ENCODE assay signal across 16 mouse cellular contexts in genomic region chr11:98392034-98392433, GRCm38 (mm10). TPM values are rescaled to one million over a fixed set of nuclear protein-coding genes. Genes with fewer than 3 reads are reported as not detected.
DNase-seq lines count a peak whose midpoint lies in the region; ATAC-seq lines count a peak whose summit lies in the region.
"Had no signal": no experiment of that assay in that cellular context is flagged by ENCODE, and none has a peak within 500 bp of the region (broad histone marks: within the 10 kb centered on the region; RNA-seq: fewer than 3 reads in every experiment).

No protein-coding gene starts in this region.

- H3K4me3 ChIP-seq in heart, embryonic 13.5 days: no peak overlapping the region
- H3K4me3 ChIP-seq in liver, embryonic 13.5 days (replicated peaks): no peak overlapping the region
- no peak overlapping the region for H3K4me3 ChIP-seq in liver, embryonic 11.5 days (ENCODE audit: low read depth, low read length)
- no peak overlapping the region for H3K4me3 ChIP-seq in embryonic facial prominence, embryonic 15.5 days (replicated peaks)
- H3K4me3 ChIP-seq in stomach, embryonic 14.5 days (ENCODE audit: low read depth, low read length): no peak overlapping the region
- H3K4me3 ChIP-seq: neural tube, embryonic 15.5 days had no signal

- intact Hi-C loops in heart, postnatal 10 days (cut with DNase I): no loop called here

- 16% methylated on average over 8 of the region's 8 CpGs for WGBS in heart, embryonic 13.5 days
- 31% methylated on average over 8 of the region's 8 CpGs for WGBS in liver, embryonic 13.5 days (ENCODE audit: insufficient replicate concordance)
- WGBS in liver, embryonic 11.5 days: 35% methylated on average over 7 of the region's 8 CpGs
- WGBS in embryonic facial prominence, embryonic 15.5 days: 12% methylated on average over 8 of the region's 8 CpGs
- WGBS in stomach, embryonic 14.5 days: 9% methylated on average over 8 of the region's 8 CpGs

- no peak for DNase-seq in heart, postnatal 10 days
- DNase-seq in liver, embryonic 13.5 days: no peak
- no peak for DNase-seq in liver, embryonic 11.5 days (ENCODE audit: low spot score)
- no peak for DNase-seq in frontal cortex, postnatal 10 days (ENCODE audit: low spot score in 2 of 2)
- DNase-seq in thymus, postnatal 10 days (ENCODE audit: low spot score in 2 of 2): no peak
- DNase-seq: cerebellum, adult 11-12 months; kidney, adult 8-10 months; left cerebral cortex, postnatal 4 days had no signal

- H3K4me1 ChIP-seq in heart, embryonic 13.5 days: peaks cover 84% of the 10 kb centered on the region
- peaks cover 50% of the 10 kb centered on the region for H3K4me1 ChIP-seq in liver, embryonic 13.5 days (replicated peaks)
- H3K4me1 ChIP-seq in liver, embryonic 11.5 days (replicated peaks; ENCODE audit: control insufficient read depth, insufficient read depth, low read length): peaks cover 37% of the 10 kb centered on the region
- H3K4me1 ChIP-seq in embryonic facial prominence, embryonic 15.5 days: peaks cover 48% of the 10 kb centered on the region
- peaks cover 22% of the 10 kb centered on the region; the same call in 1 of the 2 replicates for H3K4me1 ChIP-seq in stomach, embryonic 14.5 days (ENCODE audit: control insufficient read depth, insufficient read depth, low read length)

- peaks cover 34% of the 10 kb centered on the region for H3K27me3 ChIP-seq in heart, embryonic 13.5 days (replicated peaks)
- peaks cover 33% of the 10 kb centered on the region for H3K27me3 ChIP-seq in liver, embryonic 13.5 days
- H3K27me3 ChIP-seq in liver, embryonic 11.5 days (replicated peaks; ENCODE audit: control insufficient read depth, insufficient read depth, low read length): peaks cover 31% of the 10 kb centered on the region
- H3K27me3 ChIP-seq in embryonic facial prominence, embryonic 15.5 days: peaks cover 14% of the 10 kb centered on the region
- peaks cover 4% of the 10 kb centered on the region; the same call in 1 of the 2 replicates for H3K27me3 ChIP-seq in stomach, embryonic 14.5 days (ENCODE audit: control insufficient read depth, insufficient read depth, low read length)

- H3K4me2 ChIP-seq in heart, embryonic 13.5 days: no peak overlapping the region
- H3K4me2 ChIP-seq in liver, embryonic 13.5 days: peak overlapping the region; percentile 57; the same call in 1 of the 2 replicates
- H3K4me2 ChIP-seq in liver, embryonic 11.5 days: no peak overlapping the region
- peak overlapping the region; percentile 8; the same call in 1 of the 2 replicates for H3K4me2 ChIP-seq in embryonic facial prominence, embryonic 15.5 days (replicated peaks)
- no peak overlapping the region for H3K4me2 ChIP-seq in stomach, embryonic 14.5 days (replicated peaks; ENCODE audit: low read depth, low read length)
- H3K4me2 ChIP-seq: neural tube, embryonic 15.5 days had no signal

- peaks cover 5% of the 10 kb centered on the region; the same call in 1 of the 2 replicates for H3K36me3 ChIP-seq in heart, embryonic 13.5 days
- H3K36me3 ChIP-seq in liver, embryonic 13.5 days: no peaks in the 10 kb centered on the region
- H3K36me3 ChIP-seq in liver, embryonic 11.5 days (ENCODE audit: control insufficient read depth, insufficient read depth, low read length): no peaks in the 10 kb centered on the region
- no peaks in the 10 kb centered on the region for H3K36me3 ChIP-seq in embryonic facial prominence, embryonic 15.5 days
- H3K36me3 ChIP-seq in stomach, embryonic 14.5 days (ENCODE audit: control insufficient read depth, insufficient read depth, low read length): no peaks in the 10 kb centered on the region
- H3K36me3 ChIP-seq: neural tube, embryonic 15.5 days had no signal

- no peaks in the 10 kb centered on the region for H3K9me3 ChIP-seq in heart, embryonic 13.5 days
- no peaks in the 10 kb centered on the region for H3K9me3 ChIP-seq in liver, embryonic 13.5 days (replicated peaks)
- H3K9me3 ChIP-seq in liver, embryonic 11.5 days (ENCODE audit: control insufficient read depth, low read length): no peaks in the 10 kb centered on the region
- no peaks in the 10 kb centered on the region for H3K9me3 ChIP-seq in embryonic facial prominence, embryonic 15.5 days (replicated peaks)
- H3K9me3 ChIP-seq in stomach, embryonic 14.5 days (ENCODE audit: control insufficient read depth, low read depth, low read length): no peaks in the 10 kb centered on the region
- H3K9me3 ChIP-seq: neural tube, embryonic 15.5 days had no signal

- H3K27ac ChIP-seq in heart, embryonic 13.5 days (replicated peaks): peak overlapping the region; percentile 99
- peak overlapping the region; percentile 80; the same call in 1 of the 2 replicates for H3K27ac ChIP-seq in liver, embryonic 13.5 days
- H3K27ac ChIP-seq in liver, embryonic 11.5 days (ENCODE audit: low read depth, low read length): no peak overlapping the region
- peak overlapping the region; percentile 88 for H3K27ac ChIP-seq in embryonic facial prominence, embryonic 15.5 days (replicated peaks)
- H3K27ac ChIP-seq in stomach, embryonic 14.5 days (ENCODE audit: low read length): peak overlapping the region; percentile 77
- H3K27ac ChIP-seq: neural tube, embryonic 15.5 days had no signal

- H3K9ac ChIP-seq in heart, embryonic 13.5 days: peak overlapping the region; percentile 73
- H3K9ac ChIP-seq in liver, embryonic 13.5 days: peak overlapping the region; percentile 39; the same call in 1 of the 2 replicates
- H3K9ac ChIP-seq in liver, embryonic 11.5 days (ENCODE audit: low read depth, low read length): no peak overlapping the region
- no peak overlapping the region for H3K9ac ChIP-seq in embryonic facial prominence, embryonic 15.5 days
- no peak overlapping the region for H3K9ac ChIP-seq in stomach, embryonic 14.5 days (replicated peaks; ENCODE audit: low read depth, low read length)
- H3K9ac ChIP-seq: neural tube, embryonic 15.5 days had no signal

- no peak for ATAC-seq in heart, embryonic 13.5 days (ENCODE audit: extremely low read depth, insufficient number of reproducible peaks, low FRiP score, low TSS enrichment)
- no peak for ATAC-seq in liver, embryonic 13.5 days (ENCODE audit: low read depth)
- no peak for ATAC-seq in liver, embryonic 11.5 days (replicated peaks; ENCODE audit: low FRiP score)
- ATAC-seq in embryonic facial prominence, embryonic 15.5 days (ENCODE audit: insufficient number of reproducible peaks, low FRiP score, low TSS enrichment, low read depth): peak; percentile 39
- ATAC-seq in stomach, embryonic 14.5 days (ENCODE audit: insufficient number of reproducible peaks, insufficient read depth, low FRiP score, low read depth): 0 out of 2 replicates have a peak, but pooled peaks have one; percentile 8

RNA-seq across cellular contexts. Expression of gene Pnmt, which starts 5.8 kb away (rescaled TPM):
- 1.3 and 1.5 TPM in 2 replicates for polyA plus RNA-seq in heart, embryonic 13.5 days (2015; fragmentation: Nextera tagmentation; extraction: Ambion mirVana)
- total RNA-seq in heart, postnatal 10 days (2021): under 1 TPM in 1 of 2 experiments, not detected in 1; 0.31 TPM
- not detected in 2 replicates for polyA plus RNA-seq in liver, embryonic 13.5 days (2015; fragmentation: Nextera tagmentation; extraction: Ambion mirVana)
- 0.53 and 0.88 TPM in 2 replicates for polyA plus RNA-seq in liver, embryonic 11.5 days (2014; fragmentation: Nextera tagmentation; extraction: Ambion mirVana)
- polyA plus RNA-seq in embryonic facial prominence, embryonic 15.5 days (2015; fragmentation: Nextera tagmentation; extraction: Ambion mirVana): 0.56 and 0.66 TPM in 2 replicates
- polyA plus RNA-seq in stomach, embryonic 14.5 days (2014; fragmentation: Nextera tagmentation; extraction: Ambion mirVana): not detected in 2 replicates
- total RNA-seq: layer of hippocampus, postnatal 25 days; megakaryocyte, adult 5-6 weeks; MEL; monocyte, adult 5-6 weeks had no signal

RNA-seq across cellular contexts. Expression of gene Pgap3, which starts 8.3 kb away (rescaled TPM):
- polyA plus RNA-seq in heart, embryonic 13.5 days (2015; fragmentation: Nextera tagmentation; extraction: Ambion mirVana): 19.0 and 19.1 TPM in 2 replicates
- 10 to 100 TPM; 14.5 to 17.8 TPM for total RNA-seq in heart, postnatal 10 days (2021)
- polyA plus RNA-seq in liver, embryonic 13.5 days (2015; fragmentation: Nextera tagmentation; extraction: Ambion mirVana): 3.1 and 3.8 TPM in 2 replicates
- polyA plus RNA-seq in liver, embryonic 11.5 days (2014; fragmentation: Nextera tagmentation; extraction: Ambion mirVana): 6.4 and 8.5 TPM in 2 replicates
- 13.7 and 16.8 TPM in 2 replicates for polyA plus RNA-seq in embryonic facial prominence, embryonic 15.5 days (2015; fragmentation: Nextera tagmentation; extraction: Ambion mirVana)
- polyA plus RNA-seq in stomach, embryonic 14.5 days (2014; fragmentation: Nextera tagmentation; extraction: Ambion mirVana): 12.6 and 13.6 TPM in 2 replicates

RNA-seq across cellular contexts. Expression of gene Tcap, which starts 8.4 kb away (rescaled TPM):
- 159 and 184 TPM in 2 replicates for polyA plus RNA-seq in heart, embryonic 13.5 days (2015; fragmentation: Nextera tagmentation; extraction: Ambion mirVana)
- 100 to 1,000 TPM; 469 to 500 TPM for total RNA-seq in heart, postnatal 10 days (2021)
- polyA plus RNA-seq in liver, embryonic 13.5 days (2015; fragmentation: Nextera tagmentation; extraction: Ambion mirVana): 0.15 and 0.59 TPM in 2 replicates
- polyA plus RNA-seq in liver, embryonic 11.5 days (2014; fragmentation: Nextera tagmentation; extraction: Ambion mirVana): 0.65 and 0.89 TPM in 2 replicates
- polyA plus RNA-seq in embryonic facial prominence, embryonic 15.5 days (2015; fragmentation: Nextera tagmentation; extraction: Ambion mirVana): 8.4 and 12.2 TPM in 2 replicates
- polyA plus RNA-seq in stomach, embryonic 14.5 days (2014; fragmentation: Nextera tagmentation; extraction: Ambion mirVana): 0.27 and 0.36 TPM in 2 replicates
- total RNA-seq: megakaryocyte, adult 5-6 weeks; MEL; monocyte, adult 5-6 weeks had no signal

RNA-seq across cellular contexts. Expression of gene Erbb2, which starts 20.2 kb away (rescaled TPM):
- polyA plus RNA-seq in heart, embryonic 13.5 days (2015; fragmentation: Nextera tagmentation; extraction: Ambion mirVana): 48.1 and 49.0 TPM in 2 replicates
- 10 to 100 TPM; 12.7 to 19.3 TPM for total RNA-seq in heart, postnatal 10 days (2021)
- 2.2 and 2.6 TPM in 2 replicates for polyA plus RNA-seq in liver, embryonic 13.5 days (2015; fragmentation: Nextera tagmentation; extraction: Ambion mirVana)
- 12.4 and 13.5 TPM in 2 replicates for polyA plus RNA-seq in liver, embryonic 11.5 days (2014; fragmentation: Nextera tagmentation; extraction: Ambion mirVana)
- polyA plus RNA-seq in embryonic facial prominence, embryonic 15.5 days (2015; fragmentation: Nextera tagmentation; extraction: Ambion mirVana): 60.7 and 64.0 TPM in 2 replicates
- polyA plus RNA-seq in stomach, embryonic 14.5 days (2014; fragmentation: Nextera tagmentation; extraction: Ambion mirVana): 48.0 and 50.1 TPM in 2 replicates
- total RNA-seq: megakaryocyte, adult 5-6 weeks; MEL had no signal

RNA-seq across cellular contexts. Expression of gene Stard3, which starts 33.9 kb away (rescaled TPM):
- 37.2 and 43.4 TPM in 2 replicates for polyA plus RNA-seq in heart, embryonic 13.5 days (2015; fragmentation: Nextera tagmentation; extraction: Ambion mirVana)
- 10 to 100 TPM; 23.9 to 24.5 TPM for total RNA-seq in heart, postnatal 10 days (2021)
- polyA plus RNA-seq in liver, embryonic 13.5 days (2015; fragmentation: Nextera tagmentation; extraction: Ambion mirVana): 14.1 and 15.7 TPM in 2 replicates
- 25.3 and 28.9 TPM in 2 replicates for polyA plus RNA-seq in liver, embryonic 11.5 days (2014; fragmentation: Nextera tagmentation; extraction: Ambion mirVana)
- polyA plus RNA-seq in embryonic facial prominence, embryonic 15.5 days (2015; fragmentation: Nextera tagmentation; extraction: Ambion mirVana): 41.0 and 41.3 TPM in 2 replicates
- polyA plus RNA-seq in stomach, embryonic 14.5 days (2014; fragmentation: Nextera tagmentation; extraction: Ambion mirVana): 42.6 and 43.7 TPM in 2 replicates

Comparison
In these comparisons a context has a peak if more than half of its experiments do, and no peak if none do; other contexts are left out.
1. H3K4me2 ChIP-seq: peak in liver, embryonic 13.5 days (single experiment) and embryonic facial prominence, embryonic 15.5 days (single experiment); none in heart, embryonic 13.5 days (single experiment), liver, embryonic 11.5 days (single experiment) and stomach, embryonic 14.5 days (single experiment).
2. H3K9ac ChIP-seq: peak in heart, embryonic 13.5 days (single experiment) and liver, embryonic 13.5 days (single experiment); none in liver, embryonic 11.5 days (single experiment), embryonic facial prominence, embryonic 15.5 days (single experiment) and stomach, embryonic 14.5 days (single experiment).
3. ATAC-seq: peak in embryonic facial prominence, embryonic 15.5 days (single experiment) and stomach, embryonic 14.5 days (single experiment); none in heart, embryonic 13.5 days (single experiment), liver, embryonic 13.5 days (single experiment) and liver, embryonic 11.5 days (single experiment).
4. RNA of gene Tcap, which starts 8.4 kb away (polyA plus RNA-seq): 159 to 184 TPM in heart, embryonic 13.5 days; 8.4 to 12.2 TPM in embryonic facial prominence, embryonic 15.5 days, 0.65 to 0.89 TPM in liver, embryonic 11.5 days, 0.15 to 0.59 TPM in liver, embryonic 13.5 days and 0.27 to 0.36 TPM in stomach, embryonic 14.5 days; every median in the first group is over 10 times any median in the second.